ENCODE assay signal across 30 mouse cellular contexts in genomic region chr17:87766888-87767287, GRCm38 (mm10). TPM values are rescaled to one million over a fixed set of nuclear protein-coding genes. Genes with fewer than 3 reads are reported as not detected.
A peak's percentile ranks its signal among the peaks of the same experiment; 100 is the strongest.
DNase-seq lines count a peak whose midpoint lies in the region; ATAC-seq and TF ChIP-seq lines count a peak whose summit lies in the region.
"Had no signal": no experiment of that assay in that cellular context is flagged by ENCODE, and none has a peak within 500 bp of the region (broad histone marks: within the 10 kb centered on the region; RNA-seq: fewer than 3 reads in every experiment).

No protein-coding gene starts in this region.

- no peak overlapping the region for H3K27ac ChIP-seq in stomach, embryonic 14.5 days (ENCODE audit: low read length)
- no peak overlapping the region for H3K27ac ChIP-seq in stomach, postnatal 0 days (replicated peaks)
- H3K27ac ChIP-seq: embryonic facial prominence, embryonic 10.5 days; embryonic facial prominence, embryonic 13.5 days; forebrain, embryonic 12.5 days; forebrain, embryonic 15.5 days; heart, embryonic 15.5 days; hindbrain, embryonic 10.5 days; hindbrain, embryonic 14.5 days; hindbrain, postnatal 0 days had no signal

- H3K9me3 ChIP-seq in stomach, embryonic 14.5 days (ENCODE audit: control insufficient read depth, low read depth, low read length) = no peaks in the 10 kb centered on the region
- H3K9me3 ChIP-seq in stomach, postnatal 0 days (ENCODE audit: control insufficient read depth, low read length) = no peaks in the 10 kb centered on the region
- H3K9me3 ChIP-seq: embryonic facial prominence, embryonic 10.5 days; embryonic facial prominence, embryonic 13.5 days; forebrain, embryonic 12.5 days; forebrain, embryonic 15.5 days; heart, embryonic 15.5 days; hindbrain, embryonic 10.5 days had no signal

- H3K36me3 ChIP-seq in stomach, embryonic 14.5 days (ENCODE audit: control insufficient read depth, insufficient read depth, low read length) = no peaks in the 10 kb centered on the region
- H3K36me3 ChIP-seq in stomach, postnatal 0 days (ENCODE audit: control insufficient read depth, insufficient read depth, low read length) = no peaks in the 10 kb centered on the region
- H3K36me3 ChIP-seq: embryonic facial prominence, embryonic 10.5 days; embryonic facial prominence, embryonic 13.5 days; forebrain, embryonic 12.5 days; forebrain, embryonic 15.5 days; G1E; heart, embryonic 12.5 days; heart, embryonic 15.5 days; hindbrain, embryonic 10.5 days had no signal

- TF ChIP-seq EP300 in stomach, postnatal 0 days (optimal IDR thresholded peaks at IDR 0.05) = no peak

- no peak overlapping the region for H3K9ac ChIP-seq in stomach, embryonic 14.5 days (replicated peaks; ENCODE audit: low read depth, low read length)
- H3K9ac ChIP-seq in stomach, postnatal 0 days (ENCODE audit: low read length) = no peak overlapping the region
- H3K9ac ChIP-seq: embryonic facial prominence, embryonic 13.5 days; forebrain, embryonic 12.5 days; forebrain, embryonic 15.5 days; heart, embryonic 12.5 days; heart, embryonic 15.5 days; hindbrain, embryonic 14.5 days had no signal

- WGBS in stomach, embryonic 14.5 days = 79% methylated on average over 6 of the region's 6 CpGs
- WGBS in stomach, postnatal 0 days = 78% methylated on average over 6 of the region's 6 CpGs

- ATAC-seq in stomach, embryonic 14.5 days (ENCODE audit: insufficient number of reproducible peaks, insufficient read depth, low FRiP score, low read depth) = 0 out of 2 replicates have a peak, but pooled peaks have one; percentile 23
- ATAC-seq in stomach, postnatal 0 days (ENCODE audit: low FRiP score, low TSS enrichment) = no peak
- no peak for ATAC-seq in CD4-positive, CD25-positive, alpha-beta regulatory T cell, adult 4 months
- ATAC-seq: forebrain, embryonic 15.5 days; hindbrain, postnatal 0 days; inflammation-experienced regulatory T-cells, adult 6 months; intestine, embryonic 16.5 days had no signal

- H3K27me3 ChIP-seq in stomach, embryonic 14.5 days (ENCODE audit: control insufficient read depth, insufficient read depth, low read length) = no peaks in the 10 kb centered on the region
- H3K27me3 ChIP-seq in stomach, postnatal 0 days (ENCODE audit: control insufficient read depth, insufficient read depth, low read length) = no peaks in the 10 kb centered on the region
- H3K27me3 ChIP-seq: CH12.LX; embryonic facial prominence, embryonic 13.5 days; forebrain, embryonic 12.5 days; forebrain, embryonic 15.5 days; heart, embryonic 12.5 days; heart, embryonic 15.5 days had no signal

- peak; percentile 61 for DNase-seq in cerebellum, adult 9-11 months
- no peak for DNase-seq in cerebellum, adult 11-12 months
- DNase-seq in cerebellum, postnatal 36 days = peak; percentile 53 to 59
- DNase-seq in cerebellum, adult 8-10 months = no peak
- no peak for DNase-seq in stomach, postnatal 0 days (ENCODE audit: low spot score)
- DNase-seq in brain, adult 2 months (ENCODE audit: low read depth, low spot score) = peak; percentile 62
- DNase-seq: adrenal gland, adult 2 months; adrenal gland, postnatal 14 days; embryo, embryonic 11 days; gastrocnemius, postnatal 25 days; heart, adult 18-20 months; heart, postnatal 10 days; heart, postnatal 36 days; kidney, adult 18-20 months had no signal

- H3K4me1 ChIP-seq in stomach, embryonic 14.5 days (ENCODE audit: control insufficient read depth, insufficient read depth, low read length) = no peaks in the 10 kb centered on the region
- no peaks in the 10 kb centered on the region for H3K4me1 ChIP-seq in stomach, postnatal 0 days (replicated peaks; ENCODE audit: control insufficient read depth, insufficient read depth)
- H3K4me1 ChIP-seq: embryonic facial prominence, embryonic 10.5 days; embryonic facial prominence, embryonic 13.5 days; forebrain, embryonic 12.5 days; forebrain, embryonic 15.5 days; heart, embryonic 12.5 days; heart, embryonic 15.5 days; hindbrain, embryonic 10.5 days had no signal

- no peak overlapping the region for H3K4me3 ChIP-seq in stomach, embryonic 14.5 days (ENCODE audit: low read depth, low read length)
- no peak overlapping the region for H3K4me3 ChIP-seq in stomach, postnatal 0 days (ENCODE audit: low read depth, low read length)
- H3K4me3 ChIP-seq: embryonic facial prominence, embryonic 10.5 days; embryonic facial prominence, embryonic 13.5 days; erythroblast, embryonic 14.5 days; forebrain, embryonic 12.5 days; forebrain, embryonic 15.5 days; heart, embryonic 12.5 days; heart, embryonic 15.5 days; hindbrain, embryonic 10.5 days had no signal

- TF ChIP-seq CTCF in stomach, postnatal 0 days (IDR thresholded peaks at IDR 0.05; ENCODE audit: low read depth) = no peak

- no peak overlapping the region for H3K4me2 ChIP-seq in stomach, embryonic 14.5 days (replicated peaks; ENCODE audit: low read depth, low read length)
- no peak overlapping the region for H3K4me2 ChIP-seq in stomach, postnatal 0 days (replicated peaks; ENCODE audit: low read depth)
- H3K4me2 ChIP-seq: embryonic facial prominence, embryonic 13.5 days; forebrain, embryonic 12.5 days; forebrain, embryonic 15.5 days; heart, embryonic 12.5 days; heart, embryonic 15.5 days; hindbrain, embryonic 14.5 days had no signal

RNA-seq across cellular contexts. Expression of gene Kcnk12, which starts 30.9 kb away (rescaled TPM):
- not detected in 2 replicates for polyA plus RNA-seq in stomach, embryonic 14.5 days (2014; fragmentation: Nextera tagmentation; extraction: Ambion mirVana)
- polyA plus RNA-seq in stomach, postnatal 0 days (2015; fragmentation: Nextera tagmentation; extraction: Ambion mirVana) = 0.10 and 0.15 TPM in 2 replicates
- polyA plus RNA-seq in CD4-positive, CD25-positive, alpha-beta regulatory T cell, adult 4 months (2017; shearing (Covaris generic)) = not detected
- polyA plus RNA-seq: embryonic facial prominence, embryonic 13.5 days; G1E; heart, embryonic 15.5 days; inflammation-experienced regulatory T-cells, adult 6 months; intestine, embryonic 16.5 days had no signal

Comparison
In these comparisons a context has a peak if more than half of its experiments do, and no peak if none do; other contexts are left out.
1. DNase-seq: peak in cerebellum, adult 9-11 months (single experiment), cerebellum, postnatal 36 days (2 of 2) and brain, adult 2 months (single experiment); none in cerebellum, adult 11-12 months (single experiment), cerebellum, adult 8-10 months (single experiment) and stomach, postnatal 0 days (single experiment).